Mouse (Mus musculus): ENCODE data around the gene Il1rapl1.

Gene Il1rapl1

DNA sequence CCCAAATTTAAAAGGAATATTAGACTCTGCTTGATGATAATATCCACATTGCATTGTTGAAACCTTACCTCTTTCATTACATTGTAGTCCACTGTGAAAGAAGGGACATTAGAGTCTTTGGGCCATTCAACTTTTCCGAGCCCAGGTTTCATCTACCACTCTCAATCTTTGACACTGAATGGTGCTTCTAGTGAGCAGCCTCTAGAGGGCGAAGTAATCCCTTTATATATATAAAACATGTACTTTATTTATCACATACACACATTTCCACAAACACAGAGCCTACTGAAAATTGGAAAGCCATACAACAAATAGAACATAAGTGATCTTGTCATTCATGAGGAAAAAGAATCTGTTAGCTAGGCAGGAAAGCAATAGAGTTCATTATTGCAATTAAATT lies 459.8 kb downstream of the Il1rapl1 start:
- DNase-seq (ENCODE audit: low read depth in 2 of 2, low spot score in 2 of 2): no peak

DNA sequence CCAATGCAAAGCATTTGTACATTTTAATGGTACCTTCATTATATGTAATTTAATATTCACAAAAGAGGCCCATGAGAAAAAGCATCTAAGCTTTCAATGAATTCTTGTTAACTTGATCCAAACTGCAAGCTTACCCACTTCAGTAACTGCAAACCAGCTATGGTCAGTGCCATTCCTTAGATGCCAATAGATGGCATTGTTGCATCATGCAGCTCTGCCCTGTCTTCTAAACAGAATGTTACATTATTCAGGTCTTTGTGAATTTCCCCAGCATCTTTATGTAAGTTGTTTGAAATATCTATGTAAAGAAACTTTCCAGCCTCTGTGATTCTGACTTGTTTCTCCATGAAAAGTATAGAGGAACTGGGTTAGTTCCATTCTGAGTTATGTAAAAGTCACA lies 514.5 kb downstream of the Il1rapl1 start:
- no peak for DNase-seq (ENCODE audit: low read depth in 2 of 2, low spot score in 2 of 2)

DNA sequence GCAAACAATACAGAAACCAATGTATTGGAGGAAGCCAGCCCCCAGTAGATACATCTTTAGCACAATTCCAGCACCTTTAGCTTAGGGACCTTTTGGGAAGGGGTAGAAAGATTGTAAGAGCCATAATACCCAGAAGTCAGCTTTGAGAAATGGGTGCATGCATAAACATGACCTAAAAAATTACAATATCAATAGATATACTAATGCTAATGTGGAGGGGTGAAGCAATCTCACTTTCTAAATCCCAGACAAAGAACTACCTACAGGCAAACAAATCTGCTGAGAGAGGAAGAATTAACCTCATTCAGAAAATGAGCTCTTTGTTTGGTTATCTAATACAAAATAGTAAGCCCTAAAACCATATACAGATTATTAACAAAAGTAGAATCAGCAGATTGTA lies 607.4 kb downstream of the Il1rapl1 start:
- DNase-seq (ENCODE audit: low read depth in 2 of 2, low spot score in 2 of 2): no peak

DNA sequence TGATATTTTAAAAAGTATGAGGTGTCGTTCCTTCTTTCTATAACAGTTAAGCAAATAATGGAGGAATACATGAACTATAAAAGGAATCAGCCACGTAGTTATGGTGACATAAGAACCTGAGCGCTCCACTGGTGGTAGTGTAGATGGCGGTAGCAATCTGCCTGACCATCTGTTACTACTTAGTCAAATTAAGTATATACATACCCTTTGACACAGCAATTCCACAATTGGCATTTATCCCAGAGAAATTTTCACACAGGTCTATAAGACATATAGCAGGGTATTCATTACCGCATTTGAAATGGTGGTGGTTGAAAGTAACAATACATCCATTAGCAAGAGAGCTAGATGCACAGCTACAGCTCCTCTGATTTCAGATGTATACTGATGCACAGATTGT lies 612.8 kb downstream of the Il1rapl1 start:
- no peak for DNase-seq (ENCODE audit: low read depth in 2 of 2, low spot score in 2 of 2)

DNA sequence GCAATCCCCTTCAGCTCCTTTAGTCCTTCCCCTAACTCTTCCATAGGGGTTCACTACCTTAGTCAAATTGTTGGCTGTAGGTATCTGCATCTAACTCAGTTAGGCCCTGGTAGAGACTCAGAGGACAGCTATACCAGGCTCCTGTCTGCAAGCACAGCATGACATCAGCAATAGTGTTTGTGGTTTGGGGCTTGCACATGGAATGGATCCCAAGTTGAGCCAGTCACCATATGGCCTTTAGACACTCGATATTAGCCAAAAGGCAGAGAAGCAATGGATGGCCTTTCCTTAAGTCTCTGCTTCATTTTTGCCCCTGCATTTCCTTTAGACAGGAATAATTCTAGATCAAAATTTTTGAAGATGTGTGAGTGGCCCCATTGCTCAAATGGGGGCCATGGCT lies 632.0 kb downstream of the Il1rapl1 start:
- DNase-seq (ENCODE audit: low read depth in 2 of 2, low spot score in 2 of 2): no peak

DNA sequence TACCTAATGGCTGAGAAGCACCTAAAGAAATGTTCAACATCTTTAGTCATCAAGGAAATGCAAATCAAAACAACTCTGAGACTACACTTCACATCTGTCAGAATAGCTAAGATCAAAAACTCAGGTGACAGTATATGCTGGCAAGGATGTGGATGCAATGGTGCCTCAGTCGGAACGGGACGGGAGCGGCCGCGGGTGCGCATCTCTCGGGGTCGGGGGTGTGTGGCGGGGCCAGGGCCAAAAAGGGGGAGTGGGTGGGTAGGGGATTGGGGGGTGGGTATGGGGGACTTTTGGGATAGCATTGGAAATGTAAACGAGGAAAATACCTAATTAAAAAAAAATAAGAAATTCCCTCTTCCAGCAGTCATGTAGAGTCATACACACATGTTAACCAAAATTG lies 877.3 kb downstream of the Il1rapl1 start:
- DNase-seq (ENCODE audit: low read depth in 2 of 2, low spot score in 2 of 2): peak; percentile 68 to 93

DNA sequence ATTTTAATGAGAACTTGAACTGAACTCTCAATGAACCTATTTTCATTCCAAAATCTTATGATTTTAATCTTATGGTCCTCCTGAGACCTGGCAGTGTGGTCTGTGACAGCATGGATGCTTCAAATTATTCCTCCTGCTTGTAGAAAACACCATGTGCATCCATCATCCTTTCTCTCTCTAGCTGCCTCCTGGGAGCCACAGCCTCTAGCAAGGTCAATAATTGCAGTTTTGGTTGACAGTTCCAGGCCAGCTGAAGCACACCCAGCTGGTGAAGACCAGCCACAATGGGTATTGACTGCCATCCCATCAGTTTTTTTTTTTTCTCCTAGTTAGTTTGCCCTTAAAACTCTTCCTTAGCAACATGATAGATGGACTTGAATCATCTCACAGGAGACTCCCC lies 890.2 kb downstream of the Il1rapl1 start:
- no peak for DNase-seq (ENCODE audit: low read depth in 2 of 2, low spot score in 2 of 2)

DNA sequence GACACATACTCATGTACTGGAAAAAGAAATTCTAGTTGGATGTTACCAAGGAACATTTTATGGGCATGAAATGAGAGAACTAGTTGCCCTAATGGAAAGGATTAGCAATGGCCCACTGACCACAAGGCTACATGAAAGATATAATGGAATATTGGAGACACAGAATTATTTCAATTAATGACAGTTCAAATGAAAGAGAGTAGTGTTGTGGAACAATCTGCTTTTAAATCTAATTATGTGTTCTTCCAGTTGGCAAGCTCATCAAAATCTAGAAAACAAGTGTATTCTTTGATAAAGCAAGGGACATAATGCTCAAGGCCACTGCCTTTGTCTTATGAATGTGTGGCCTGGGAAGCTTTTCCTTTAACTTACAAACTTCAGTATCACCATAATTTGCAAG lies 1113.1 kb downstream of the Il1rapl1 start:
- no peak for DNase-seq (ENCODE audit: low read depth in 2 of 2, low spot score in 2 of 2)

DNA sequence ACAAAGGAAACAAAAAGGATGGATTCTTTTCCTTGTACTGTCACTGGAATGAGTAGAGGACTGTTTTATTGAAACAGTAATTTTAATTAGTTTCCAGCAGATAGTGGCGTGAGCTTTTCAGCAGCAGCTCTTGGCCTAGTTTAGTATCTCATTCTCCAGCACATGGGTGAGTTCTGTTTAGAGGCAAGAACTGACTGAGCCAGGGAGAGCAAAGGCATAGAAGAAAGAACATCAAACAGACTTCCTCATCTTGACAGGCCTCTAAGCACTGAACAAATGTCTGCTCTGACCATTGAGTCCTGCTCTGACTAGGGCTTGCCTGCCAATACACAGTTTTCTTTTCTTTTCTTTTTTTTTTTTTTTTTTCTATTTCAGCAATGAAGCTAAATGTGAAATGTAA lies 1160.3 kb downstream of the Il1rapl1 start:
- DNase-seq (ENCODE audit: low read depth in 2 of 2, low spot score in 2 of 2): no peak

DNA sequence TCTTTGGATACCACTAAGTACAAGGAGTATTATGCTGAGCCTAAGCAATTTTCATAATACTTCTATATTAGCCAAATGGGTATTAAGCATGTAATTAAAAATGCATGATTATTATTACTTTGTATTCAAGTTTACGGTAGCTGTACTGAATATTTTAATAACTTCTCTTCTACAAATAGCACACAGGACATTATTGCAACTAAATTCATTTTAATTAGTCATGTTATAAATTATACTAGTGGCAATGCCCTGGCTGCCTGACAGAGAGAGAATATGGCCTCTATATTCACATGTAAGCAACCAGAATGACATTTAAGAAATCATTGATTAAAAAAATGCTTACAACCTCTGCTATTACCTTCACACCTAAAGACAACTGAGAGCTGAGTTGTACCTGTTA lies 1160.8 kb downstream of the Il1rapl1 start:
- no peak for DNase-seq (ENCODE audit: low read depth in 2 of 2, low spot score in 2 of 2)

DNA sequence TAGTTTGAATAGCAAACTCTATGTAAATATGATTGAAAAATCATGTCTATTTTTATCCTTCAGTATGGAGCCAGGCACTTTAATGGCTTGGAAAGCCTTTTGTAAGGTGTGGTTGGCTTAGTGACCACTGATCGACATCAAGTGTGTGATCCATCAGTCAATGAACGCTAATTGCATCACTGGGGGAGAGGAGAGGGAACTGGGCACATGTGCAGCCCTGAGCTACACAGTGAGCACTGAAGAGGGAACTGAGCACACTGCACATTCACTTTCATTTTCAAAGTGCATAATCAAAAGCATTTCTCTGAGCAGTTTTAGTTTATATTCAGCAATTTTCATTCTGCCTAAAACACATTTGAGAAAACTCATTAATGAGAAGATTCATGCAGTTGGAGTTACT lies 1164.5 kb downstream of the Il1rapl1 start:
- DNase-seq (ENCODE audit: low read depth in 2 of 2, low spot score in 2 of 2): no peak

DNA sequence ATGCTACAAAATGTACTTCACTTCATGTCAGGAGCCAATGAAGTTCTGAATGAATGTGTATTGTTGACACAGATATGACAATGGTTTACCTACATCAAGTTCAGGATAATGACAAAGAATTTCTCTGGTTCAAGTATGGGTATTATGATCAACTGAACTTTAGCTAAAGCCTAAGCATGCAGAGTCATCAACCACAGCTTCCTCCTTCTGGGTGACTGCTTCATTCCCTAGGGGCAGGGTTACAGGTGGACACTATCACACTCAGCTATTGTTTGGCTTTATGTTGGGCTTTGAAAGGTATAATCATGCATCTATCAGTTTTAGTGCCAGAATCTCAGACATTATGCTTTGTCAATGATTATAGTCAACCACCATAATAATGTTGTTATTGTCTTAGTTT lies 1166.3 kb downstream of the Il1rapl1 start:
- DNase-seq (ENCODE audit: low read depth in 2 of 2, low spot score in 2 of 2): no peak

DNA sequence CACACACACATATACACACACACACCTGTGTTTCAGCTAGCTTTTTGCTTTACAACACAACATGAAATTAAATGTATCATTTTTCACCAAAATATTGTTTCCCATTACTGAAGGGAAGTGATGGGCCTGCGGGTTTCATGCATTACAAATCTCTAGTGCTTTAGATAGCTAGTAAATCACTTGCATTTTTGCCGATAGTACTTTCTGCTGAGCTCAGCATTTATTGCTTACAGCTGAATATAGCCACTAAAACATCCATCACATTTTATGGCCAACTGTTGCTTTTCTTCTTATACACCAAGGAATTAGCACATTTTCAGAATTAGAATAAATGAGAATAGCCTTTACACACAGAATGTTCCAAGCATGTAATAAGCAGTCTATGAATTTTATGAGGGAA lies 1260.6 kb downstream of the Il1rapl1 start:
- no peak for DNase-seq (ENCODE audit: low read depth in 2 of 2, low spot score in 2 of 2)

DNA sequence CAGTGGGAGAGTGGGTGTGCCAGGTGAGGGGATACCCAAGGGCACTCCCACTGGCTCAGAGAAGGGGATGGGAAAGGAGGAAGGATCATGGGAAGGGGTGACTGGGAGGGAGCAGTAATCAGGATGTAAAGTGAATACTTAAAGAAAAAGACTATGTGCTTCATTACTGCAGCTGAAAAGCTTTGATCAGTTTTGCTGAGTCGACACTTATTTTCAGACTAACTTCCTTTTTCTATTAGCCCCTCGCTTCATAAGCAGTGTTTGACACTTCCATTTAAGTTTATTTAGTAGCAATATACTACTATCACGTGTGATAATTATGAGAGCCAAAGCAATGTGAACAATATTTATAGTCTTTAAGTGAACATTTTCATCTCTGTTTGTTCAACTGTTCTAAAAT lies 1307.2 kb downstream of the Il1rapl1 start:
- no peak for DNase-seq (ENCODE audit: low read depth in 2 of 2, low spot score in 2 of 2)

DNA sequence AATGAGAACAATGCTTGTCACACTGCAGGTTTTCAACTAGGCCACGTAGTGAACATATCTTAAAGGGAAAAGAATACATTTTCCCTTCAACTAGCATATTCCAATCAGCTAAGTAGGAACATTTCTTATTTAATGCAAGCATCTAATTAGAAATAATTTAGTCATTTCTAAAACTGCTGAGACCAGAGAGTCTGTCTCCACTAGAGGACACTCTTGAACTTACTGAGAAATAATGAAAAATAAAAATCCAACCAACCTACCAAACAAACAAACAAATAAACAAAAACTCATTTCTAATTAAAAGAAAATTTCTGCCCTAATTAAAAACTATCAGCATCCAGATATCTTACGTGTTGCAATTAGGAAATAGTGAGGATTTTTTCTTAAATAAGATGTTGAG lies 1312.7 kb downstream of the Il1rapl1 start:
- DNase-seq (ENCODE audit: low read depth in 2 of 2, low spot score in 2 of 2): no peak

DNA sequence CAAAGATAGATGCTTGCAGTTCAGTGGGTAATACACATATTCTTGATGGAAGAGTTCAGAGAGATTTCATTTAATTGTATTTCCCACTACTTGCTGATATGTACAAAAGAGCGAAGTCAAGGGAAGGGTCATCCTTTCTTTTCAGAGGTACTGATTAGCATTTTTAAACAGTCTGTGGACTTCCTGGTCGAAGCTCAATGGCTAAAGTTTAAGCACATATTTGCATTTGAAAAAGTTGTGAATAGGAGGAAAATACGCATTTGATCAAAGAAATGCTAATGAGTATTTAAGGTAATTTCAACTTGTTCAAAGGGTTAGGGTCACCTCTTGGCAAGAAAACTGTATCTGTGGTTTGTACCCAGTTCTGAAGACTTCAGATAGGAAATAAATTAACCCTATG lies 1386.6 kb downstream of the Il1rapl1 start:
- DNase-seq (ENCODE audit: low read depth in 2 of 2, low spot score in 2 of 2): no peak

All from CD8-positive naive resting alpha-beta T cell, adult 2 months (primary cell).